Mouse (Mus musculus) hindbrain, embryonic 14.5 days (tissue): Measurements from ENCODE around the gene Stk40. TPM values are rescaled to one million over a fixed set of nuclear protein-coding genes. Genes with fewer than 3 reads are reported as not detected.
"Not testable (repeated sequence)": the region's sequence is repeated elsewhere in the genome, so short reads cannot be mapped to it uniquely, and the experiment has no call there.

Source experiments
- ATAC-seq: fragments of 200-750 bp; cut with Nextera tagmentation; 2 replicates; pipeline ENCODE4 v1.8.0; 2017; ENCODE audit warnings: moderate number of reproducible peaks, mild to moderate bottlenecking, moderate TSS enrichment, moderate library complexity; ENCODE audit not compliant: low FRiP score
- DNase-seq: peaks from one replicate; pipeline ENCODE4 v3.0.0-alpha.2; 2015; ENCODE audit warnings: low spot score
- H3K27ac ChIP-seq: fragments of 300-500 bp; sonication (generic); 2 replicates; pipeline ENCODE4 v1.5.1; 2014; ENCODE audit warnings: mild to moderate bottlenecking, moderate library complexity
- H3K27me3 ChIP-seq: fragments of 300-500 bp; sonication (generic); 2 replicates; pipeline ENCODE4 v1.6.1; 2014; ENCODE audit warnings: mild to moderate bottlenecking, low read length, mixed read lengths; ENCODE audit not compliant: control insufficient read depth, insufficient read depth
- H3K36me3 ChIP-seq: fragments of 300-500 bp; sonication (generic); replicated peaks from 2 replicates; pipeline ENCODE4 v1.6.1; 2014; ENCODE audit not compliant: control insufficient read depth, insufficient read depth
- H3K4me1 ChIP-seq: fragments of 300-500 bp; sonication (generic); replicated peaks from 2 replicates; pipeline ENCODE4 v1.6.1; 2014; ENCODE audit warnings: antibody characterized with exemption, low read length, mixed read lengths; ENCODE audit not compliant: control insufficient read depth, insufficient read depth
- H3K4me2 ChIP-seq: fragments of 300-500 bp; sonication (generic); replicated peaks from 2 replicates; pipeline ENCODE4 v1.6.1; 2014; ENCODE audit warnings: mild to moderate bottlenecking, moderate library complexity
- H3K4me3 ChIP-seq: fragments of 300-500 bp; sonication (generic); replicated peaks from 2 replicates; pipeline ENCODE4 v1.5.1; 2014; ENCODE audit warnings: mild to moderate bottlenecking, low read length
- H3K9ac ChIP-seq: fragments of 300-500 bp; sonication (generic); 2 replicates; pipeline ENCODE4 v1.6.1; 2014
- H3K9me3 ChIP-seq: fragments of 300-500 bp; sonication (generic); 2 replicates; pipeline ENCODE4 v1.6.1; 2016; ENCODE audit warnings: low read length; ENCODE audit not compliant: control insufficient read depth
- WGBS: fragments of 180-500 bp; shearing (Covaris S2); extraction: QIAGEN DNeasy Blood & Tissue Kit; methylation state at CpG from one replicate; pipeline ENCODE4 v1.1.7; 2014; 5-methylcytosine and 5-hydroxymethylcytosine counted together
- polyA plus RNA-seq: library from polyadenylated mRNA; unstranded; fragments of >200 nt; fragmentation: Nextera tagmentation; extraction: Ambion mirVana; gene quantifications from 2 replicates; pipeline ENCODE4 v1.2.1, GENCODE M21; 2014

The Stk40 gene
- polyA plus RNA-seq, 1 experiment from 2014 or later = 25.2 TPM

GRCm38 (mm10) chr4:126095622-126096430 is 7.9 kb upstream of the Stk40 start:
- H3K9ac ChIP-seq, H3K27me3 ChIP-seq, H3K36me3 ChIP-seq, H3K4me1 ChIP-seq, ATAC-seq, H3K9me3 ChIP-seq, DNase-seq: not testable (repeated sequence)
- 0 out of 2 replicates have a peak overlapping the region, but pooled peaks have one; percentile 79 for H3K27ac ChIP-seq
- H3K4me2 ChIP-seq = peak overlapping the region; percentile 57
- H3K4me3 ChIP-seq = peak overlapping the region; percentile 50; the same call in 1 of the 2 replicates
- WGBS = 63% methylated on average over 14 of the region's 14 CpGs

GRCm38 (mm10) chr4:126096464-126097111 is 7.2 kb upstream of the Stk40 start, which contains the start of gene Lsm10:
Gene Lsm10, plus strand, starts transcription at chr4:126096623.
- peak; percentile 97 for ATAC-seq
- Histone ChIP-seq H3K27me3 (no peaks in the 10 kb centered on the region), H3K27ac (peak within 1 kb of the TSS; percentile 79), H3K36me3 (no peaks in the 10 kb centered on the region), H3K4me1 (no peaks in the 10 kb centered on the region), H3K4me2 (peak within 1 kb of the TSS; percentile 57), H3K9me3 (no peaks in the 10 kb centered on the region), H3K4me3 (peak within 1 kb of the TSS; percentile 50), H3K9ac (peak within 1 kb of the TSS; percentile 68)
- DNase-seq = peak; percentile 95
- 3% methylated on average over 37 of the region's 37 CpGs for WGBS

- ATAC-seq = no peak
- 94% methylated on average over 20 of the region's 20 CpGs for WGBS
Measured at GRCm38 (mm10) chr4:126097711-126098253, 6.0 kb upstream of the Stk40 start.

GRCm38 (mm10) chr4:126099365-126099764 is 4.4 kb upstream of the Stk40 start:
- Histone ChIP-seq H3K4me3 (no peak overlapping the region), H3K36me3 (no peaks in the 10 kb centered on the region), H3K9ac (no peak overlapping the region), H3K4me2 (no peak overlapping the region), H3K27me3 (no peaks in the 10 kb centered on the region), H3K9me3 (no peaks in the 10 kb centered on the region), H3K27ac (no peak overlapping the region), H3K4me1 (peaks cover 11% of the 10 kb centered on the region)
- no peak for ATAC-seq
- no peak for DNase-seq
- 98% methylated on average over 3 of the region's 3 CpGs for WGBS

More at GRCm38 (mm10) chr4:126097711-126098253, 6.0 kb upstream of the Stk40 start:
- peaks cover 4% of the 10 kb centered on the region for H3K4me1 ChIP-seq
- no peaks in the 10 kb centered on the region for H3K9me3 ChIP-seq
- H3K27ac ChIP-seq = no peak overlapping the region
- no peak for DNase-seq
- H3K9ac ChIP-seq = no peak overlapping the region
- no peaks in the 10 kb centered on the region for H3K36me3 ChIP-seq
- no peaks in the 10 kb centered on the region for H3K27me3 ChIP-seq
- no peak overlapping the region for H3K4me2 ChIP-seq
- H3K4me3 ChIP-seq = no peak overlapping the region

DNA sequence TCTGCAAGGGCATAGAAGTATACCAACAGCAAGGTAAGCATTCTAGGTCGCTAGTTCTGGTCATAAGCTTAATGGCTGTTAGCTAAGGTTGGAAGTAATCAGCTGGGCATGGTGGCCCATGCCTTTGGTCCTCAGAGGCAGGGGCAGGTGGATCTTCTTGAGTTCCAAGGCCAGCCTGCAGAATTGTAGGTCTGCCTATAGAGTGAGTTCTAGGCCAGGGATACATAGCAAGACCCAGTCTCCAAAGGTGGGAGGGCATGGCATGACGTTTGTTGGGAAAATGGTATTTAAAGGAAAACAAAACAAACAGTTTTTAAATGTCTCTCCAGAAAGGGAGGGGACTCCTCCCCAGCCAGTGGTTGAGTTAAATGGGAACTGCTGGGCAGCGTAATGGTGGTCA is 3.0 kb upstream of the Stk40 start:
- H3K9me3 ChIP-seq = no peaks in the 10 kb centered on the region
- H3K4me1 ChIP-seq = peaks cover 25% of the 10 kb centered on the region
- H3K27ac ChIP-seq = no peak overlapping the region
- no peak overlapping the region for H3K9ac ChIP-seq
- DNase-seq (no peak), ATAC-seq (no peak)
- no peaks in the 10 kb centered on the region for H3K27me3 ChIP-seq
- H3K4me2 ChIP-seq = no peak overlapping the region
- 84% methylated on average over 3 of the region's 3 CpGs for WGBS
- H3K36me3 ChIP-seq = no peaks in the 10 kb centered on the region
- no peak overlapping the region for H3K4me3 ChIP-seq

DNA sequence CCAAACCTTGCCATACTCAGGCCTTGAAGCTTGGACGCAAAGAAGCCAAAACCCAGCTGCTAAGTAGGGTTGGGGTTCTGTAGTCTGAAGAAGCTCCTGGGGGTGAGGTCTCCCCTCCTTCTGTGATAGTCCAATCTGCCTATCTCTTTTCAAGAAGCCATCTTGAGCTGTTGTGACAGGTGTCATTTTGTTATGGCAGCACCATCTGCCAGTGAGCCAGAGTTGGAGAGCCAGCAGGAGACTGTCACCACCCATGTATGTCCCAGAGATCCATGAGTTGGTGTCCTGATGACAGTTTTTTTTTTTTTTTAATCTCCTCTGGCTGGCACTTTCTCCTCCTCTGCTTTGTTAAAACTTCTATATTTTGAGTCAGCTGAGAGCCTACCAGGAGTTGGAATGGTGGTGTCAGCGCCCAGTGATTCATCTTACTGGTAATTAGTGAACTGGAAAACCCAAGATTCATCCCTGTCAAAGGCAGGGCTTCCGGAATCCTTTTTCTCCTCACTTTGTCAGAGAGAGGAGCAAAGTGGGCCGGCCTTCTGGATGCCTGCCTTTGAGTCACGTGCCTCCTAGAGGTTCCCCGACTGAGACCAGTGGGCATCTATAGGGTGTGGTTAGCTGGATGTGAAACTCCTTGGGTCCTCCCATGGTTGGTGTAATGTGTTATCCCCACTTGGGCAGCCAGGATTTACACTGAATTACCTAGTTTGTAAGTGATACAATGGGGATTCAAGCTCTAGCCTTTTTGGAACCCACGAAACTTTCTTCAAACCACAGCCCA is 1.5 kb upstream of the Stk40 start:
- 39% methylated on average over 7 of the region's 7 CpGs for WGBS
- Histone ChIP-seq H3K4me3 (no peak overlapping the region), H3K36me3 (no peaks in the 10 kb centered on the region), H3K27ac (peak overlapping the region; percentile 90), H3K9ac (no peak overlapping the region), H3K9me3 (no peaks in the 10 kb centered on the region), H3K4me1 (peaks cover 31% of the 10 kb centered on the region), H3K4me2 (peak overlapping the region; percentile 81), H3K27me3 (no peaks in the 10 kb centered on the region)
- no peak for DNase-seq
- ATAC-seq = no peak

GRCm38 (mm10) chr4:126103057-126103581 is 638 bp upstream of the Stk40 start:
- Histone ChIP-seq H3K4me1 (peaks cover 35% of the 10 kb centered on the region), H3K9ac (peak overlapping the region; percentile 59), H3K9me3 (no peaks in the 10 kb centered on the region), H3K27ac (peak overlapping the region; percentile 90), H3K4me2 (peak overlapping the region; percentile 81), H3K36me3 (no peaks in the 10 kb centered on the region), H3K27me3 (no peaks in the 10 kb centered on the region), H3K4me3 (peak overlapping the region; percentile 96)
- 1% methylated on average over 15 of the region's 15 CpGs for WGBS
- peak; percentile 67 for DNase-seq
- peak; percentile 13; the same call in 1 of the 2 replicates for ATAC-seq

- Histone ChIP-seq H3K36me3 (no peaks in the 10 kb centered on the region), H3K9me3 (no peaks in the 10 kb centered on the region), H3K4me3 (peak overlapping the region; percentile 96), H3K27me3 (no peaks in the 10 kb centered on the region), H3K4me2 (peak overlapping the region; percentile 98), H3K9ac (peak overlapping the region; percentile 89), H3K27ac (peak overlapping the region; percentile 74), H3K4me1 (peaks cover 44% of the 10 kb centered on the region)
- peak; percentile 43 for ATAC-seq
- no peak for DNase-seq
- 3% methylated on average over 33 of the region's 34 CpGs for WGBS
Measured at GRCm38 (mm10) chr4:126104261-126105075, 711 bp downstream of the Stk40 start.
